Mouse (Mus musculus) liver, adult 2 months (tissue): ENCODE measurements around the gene Olfml2b.

ENCODE experiments used
- CTCF ChIP-seq: fragments of 200-500 bp; IDR thresholded peaks from 2 replicates; pipeline ENCODE4 v1.5.1; 2011; ENCODE audit warnings: low read depth, low read length, control low read depth
- POLR2A ChIP-seq: fragments of 200-500 bp; IDR thresholded peaks from 2 replicates; pipeline ENCODE4 v1.6.1; 2011; ENCODE audit warnings: low read length, control low read depth; ENCODE audit not compliant: insufficient read depth; ENCODE audit errors: extremely low read depth

- TF ChIP-seq CTCF = no peak
- no peak for TF ChIP-seq POLR2A
Observed at GRCm38 (mm10) chr1:170645896-170646605, 1.7 kb downstream of the Olfml2b start.
